Mouse (Mus musculus) heart, embryonic 15.5 days (tissue): ENCODE results near the gene Gpr4. TPM values are rescaled to one million over a fixed set of nuclear protein-coding genes. Genes with fewer than 3 reads are reported as not detected.

Experiments
- ATAC-seq: fragments of 200-750 bp; cut with Nextera tagmentation; replicated peaks from 2 replicates; pipeline ENCODE4 v1.8.0; 2017; ENCODE audit warnings: low read depth, moderate TSS enrichment; ENCODE audit not compliant: insufficient number of reproducible peaks, insufficient read depth, low FRiP score
- H3K27ac ChIP-seq: fragments of 300-500 bp; sonication (generic); 2 replicates; pipeline ENCODE4 v1.5.1; 2015; ENCODE audit warnings: mild to moderate bottlenecking, inconsistent platforms
- H3K27me3 ChIP-seq: fragments of 300-500 bp; sonication (generic); 2 replicates; pipeline ENCODE4 v1.6.1; 2015; ENCODE audit warnings: inconsistent platforms
- H3K36me3 ChIP-seq: fragments of 300-500 bp; sonication (generic); 2 replicates; pipeline ENCODE4 v1.6.1; 2015; ENCODE audit warnings: mild to moderate bottlenecking, inconsistent platforms
- H3K4me1 ChIP-seq: fragments of 300-500 bp; sonication (generic); replicated peaks from 2 replicates; pipeline ENCODE4 v1.6.1; 2015; ENCODE audit warnings: inconsistent platforms
- H3K4me2 ChIP-seq: fragments of 300-500 bp; sonication (generic); 2 replicates; pipeline ENCODE4 v1.6.1; 2015; ENCODE audit warnings: inconsistent platforms, mild to moderate bottlenecking, moderate library complexity
- H3K4me3 ChIP-seq: fragments of 300-500 bp; sonication (generic); 2 replicates; pipeline ENCODE4 v1.5.1; 2015; ENCODE audit warnings: mild to moderate bottlenecking, inconsistent platforms
- H3K9ac ChIP-seq: fragments of 300-500 bp; sonication (generic); 2 replicates; pipeline ENCODE4 v1.6.1; 2015; ENCODE audit warnings: mild to moderate bottlenecking, inconsistent platforms
- H3K9me3 ChIP-seq: fragments of 300-500 bp; sonication (generic); replicated peaks from 2 replicates; pipeline ENCODE4 v1.6.1; 2016; ENCODE audit warnings: inconsistent platforms
- WGBS: fragments of 180-500 bp; shearing (Covaris S2); methylation state at CpG from one replicate; pipeline ENCODE4 v1.1.7; 2015; ENCODE audit warnings: mixed read lengths; 5-methylcytosine and 5-hydroxymethylcytosine counted together
- polyA plus RNA-seq: library from polyadenylated mRNA; unstranded; fragments of >200 nt; fragmentation: Nextera tagmentation; extraction: Ambion mirVana; gene quantifications from 2 replicates; pipeline ENCODE4 v1.2.1, GENCODE M21; 2015

Gpr4 gene
- polyA plus RNA-seq, 1 experiment from 2014 or later, result 2.1 TPM

DNA sequence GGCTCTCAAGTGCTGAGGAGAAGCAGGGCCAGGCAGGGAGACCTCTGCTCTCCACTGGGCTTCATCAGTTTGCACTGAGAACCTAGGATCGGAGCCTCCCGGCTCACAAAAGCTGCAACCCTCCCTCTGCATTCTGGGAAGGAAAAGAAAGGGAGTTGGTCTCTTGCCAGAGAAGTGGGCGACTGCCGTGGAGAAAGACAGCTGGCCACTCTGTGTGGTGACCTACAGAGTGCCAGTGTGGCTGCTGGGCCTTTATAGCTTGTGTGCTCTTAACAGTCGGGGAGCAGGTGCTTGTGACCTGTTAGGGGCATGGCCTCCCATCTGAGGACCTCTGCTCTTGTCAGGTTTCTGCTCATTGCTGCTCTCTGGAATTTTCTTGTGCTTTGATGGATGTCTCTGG is 31.5 kb downstream of the Gpr4 start:
- H3K4me2 ChIP-seq, result no peak overlapping the region
- H3K9ac ChIP-seq, result no peak overlapping the region
- peaks cover 11% of the 10 kb centered on the region for H3K4me1 ChIP-seq
- no peak for ATAC-seq
- 55% methylated on average over 5 of the region's 5 CpGs for whole genome bisulfite sequencing
- H3K4me3 ChIP-seq, result no peak overlapping the region
- peaks cover 22% of the 10 kb centered on the region for H3K36me3 ChIP-seq
- no peak overlapping the region for H3K27ac ChIP-seq
- no peaks in the 10 kb centered on the region for H3K27me3 ChIP-seq
- H3K9me3 ChIP-seq, result no peaks in the 10 kb centered on the region

DNA sequence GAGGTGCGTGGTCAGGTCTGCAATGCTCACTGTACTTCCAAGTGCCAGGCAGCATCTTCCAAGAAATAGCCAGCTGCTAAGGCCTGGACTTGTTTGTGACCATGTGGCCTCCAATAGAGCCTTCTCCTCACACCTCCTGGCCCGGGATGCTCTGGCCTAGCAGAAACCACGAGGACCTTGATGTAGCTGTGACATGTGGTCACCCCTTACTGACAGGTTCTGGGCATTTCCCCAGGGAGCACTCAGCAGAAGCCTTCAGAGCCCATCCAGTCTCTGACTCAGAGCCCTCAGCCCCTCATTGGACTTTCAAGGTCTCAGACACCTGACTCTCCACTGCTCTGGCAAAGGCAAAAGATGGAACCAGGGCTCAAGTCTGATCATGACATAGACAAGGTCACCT is 32.7 kb downstream of the Gpr4 start:
- H3K4me3 ChIP-seq, result no peak overlapping the region
- H3K27me3 ChIP-seq, result no peaks in the 10 kb centered on the region
- no peak overlapping the region for H3K4me2 ChIP-seq
- H3K27ac ChIP-seq, result no peak overlapping the region
- no peak overlapping the region for H3K9ac ChIP-seq
- 60% methylated on average over 3 of the region's 3 CpGs for WGBS
- H3K4me1 ChIP-seq, result no peaks in the 10 kb centered on the region
- H3K9me3 ChIP-seq, result no peaks in the 10 kb centered on the region
- no peak for ATAC-seq
- peaks cover 22% of the 10 kb centered on the region for H3K36me3 ChIP-seq

DNA sequence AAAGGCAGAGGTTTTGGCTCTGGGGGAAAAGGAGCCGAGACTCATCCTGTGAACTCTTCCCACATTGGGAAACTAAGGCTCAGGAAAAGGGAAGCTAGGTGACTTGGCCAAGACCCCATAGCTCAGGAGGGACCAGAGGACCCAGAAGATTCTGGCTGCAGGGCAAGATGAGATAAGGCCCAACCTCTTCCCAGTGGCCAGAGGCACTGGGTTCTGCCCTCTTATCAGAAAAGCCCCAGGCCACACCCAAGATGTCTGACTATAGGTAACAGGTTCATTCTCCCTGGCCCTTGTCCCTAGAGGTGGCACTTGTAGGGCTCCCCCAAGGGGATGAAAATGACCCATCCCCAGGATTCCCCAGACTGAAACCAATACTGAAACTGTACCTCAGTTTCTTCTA is 34.5 kb downstream of the Gpr4 start:
- Histone ChIP-seq H3K9ac (no peak overlapping the region), H3K27ac (no peak overlapping the region), H3K4me1 (no peaks in the 10 kb centered on the region), H3K27me3 (no peaks in the 10 kb centered on the region), H3K9me3 (no peaks in the 10 kb centered on the region), H3K36me3 (peaks cover 22% of the 10 kb centered on the region), H3K4me3 (no peak overlapping the region), H3K4me2 (no peak overlapping the region)
- WGBS, result 87% methylated on average over 1 of the region's 1 CpGs
- ATAC-seq, result no peak

DNA sequence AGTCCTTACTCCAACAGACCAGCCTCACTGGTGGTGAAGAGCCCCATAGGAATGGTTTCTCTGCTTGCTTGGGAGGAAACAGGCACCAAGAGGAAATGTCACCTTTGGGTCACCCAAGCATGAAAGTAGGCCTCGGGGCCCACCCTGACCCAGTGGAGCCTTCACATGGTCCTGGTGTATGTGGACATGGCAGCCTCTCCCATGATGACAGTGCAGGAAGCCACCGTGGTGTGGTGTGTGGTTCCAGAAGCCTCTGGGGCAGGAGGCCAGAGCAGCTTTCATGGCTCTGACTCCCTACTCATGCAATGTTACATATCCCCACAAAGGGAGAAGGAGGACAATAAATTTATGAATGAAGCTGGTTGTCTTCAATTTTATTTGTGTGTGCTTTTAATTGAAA is 35.2 kb downstream of the Gpr4 start:
- Histone ChIP-seq H3K27me3 (no peaks in the 10 kb centered on the region), H3K4me1 (no peaks in the 10 kb centered on the region), H3K4me3 (no peak overlapping the region), H3K36me3 (peaks cover 22% of the 10 kb centered on the region), H3K27ac (no peak overlapping the region), H3K9me3 (no peaks in the 10 kb centered on the region), H3K4me2 (no peak overlapping the region), H3K9ac (no peak overlapping the region)
- 83% methylated on average over 2 of the region's 2 CpGs for WGBS
- ATAC-seq, result no peak

DNA sequence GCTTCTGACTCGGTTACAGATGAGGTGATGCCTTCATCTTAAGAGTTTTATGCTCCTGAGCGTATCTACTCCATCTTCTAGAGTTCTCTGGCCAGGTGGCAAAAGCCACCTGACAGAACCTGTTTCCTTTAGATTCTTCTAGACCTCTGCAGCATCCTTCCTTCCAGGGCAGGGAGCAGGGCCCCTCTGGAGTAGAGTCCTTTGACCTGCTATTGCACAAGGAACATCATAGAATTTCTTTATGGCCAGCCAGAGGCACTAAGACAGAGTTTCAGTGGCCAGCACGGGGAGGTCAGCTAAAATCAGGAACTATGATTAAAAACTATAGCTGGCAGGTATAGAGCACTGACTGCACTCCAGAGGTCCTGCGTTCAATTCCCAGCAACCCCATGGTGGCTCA is 39.7 kb downstream of the Gpr4 start:
- Histone ChIP-seq H3K27me3 (no peaks in the 10 kb centered on the region), H3K4me1 (no peaks in the 10 kb centered on the region), H3K27ac (no peak overlapping the region), H3K4me3 (no peak overlapping the region), H3K9me3 (no peaks in the 10 kb centered on the region), H3K9ac (no peak overlapping the region), H3K36me3 (peaks cover 27% of the 10 kb centered on the region), H3K4me2 (no peak overlapping the region)
- ATAC-seq, result no peak
- WGBS, result 83% methylated on average over 4 of the region's 4 CpGs

DNA sequence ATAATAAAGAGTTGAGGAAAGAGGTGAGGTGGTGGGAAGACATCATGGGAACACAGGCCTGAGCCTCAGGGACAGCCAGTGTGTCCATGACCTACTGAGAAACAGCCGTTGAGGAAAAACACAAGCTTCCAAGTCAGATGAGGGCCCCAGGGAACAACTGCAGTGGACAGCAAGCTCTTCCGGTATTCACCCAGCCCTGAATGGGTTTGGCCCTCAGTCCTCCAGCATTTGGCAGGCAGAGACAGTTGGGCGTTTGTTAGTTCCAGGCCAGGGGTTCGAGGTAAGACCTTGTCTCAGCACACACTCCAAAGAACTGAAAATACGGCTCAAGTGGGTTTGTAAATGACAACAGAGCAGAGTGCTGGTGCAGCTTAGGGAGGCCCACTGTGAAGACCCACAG is 41.1 kb downstream of the Gpr4 start:
- ATAC-seq, result no peak
- 0 out of 2 replicates have a peak overlapping the region, but pooled peaks have one; percentile 26 for H3K27ac ChIP-seq
- peaks cover 34% of the 10 kb centered on the region for H3K36me3 ChIP-seq
- H3K9ac ChIP-seq, result no peak overlapping the region
- H3K4me1 ChIP-seq, result 0 out of 2 replicates have a peak, but pooled peaks cover 3% of the 10 kb centered on the region
- no peak overlapping the region for H3K4me3 ChIP-seq
- no peaks in the 10 kb centered on the region for H3K9me3 ChIP-seq
- 55% methylated on average over 5 of the region's 5 CpGs for WGBS
- no peak overlapping the region for H3K4me2 ChIP-seq
- no peaks in the 10 kb centered on the region for H3K27me3 ChIP-seq

DNA sequence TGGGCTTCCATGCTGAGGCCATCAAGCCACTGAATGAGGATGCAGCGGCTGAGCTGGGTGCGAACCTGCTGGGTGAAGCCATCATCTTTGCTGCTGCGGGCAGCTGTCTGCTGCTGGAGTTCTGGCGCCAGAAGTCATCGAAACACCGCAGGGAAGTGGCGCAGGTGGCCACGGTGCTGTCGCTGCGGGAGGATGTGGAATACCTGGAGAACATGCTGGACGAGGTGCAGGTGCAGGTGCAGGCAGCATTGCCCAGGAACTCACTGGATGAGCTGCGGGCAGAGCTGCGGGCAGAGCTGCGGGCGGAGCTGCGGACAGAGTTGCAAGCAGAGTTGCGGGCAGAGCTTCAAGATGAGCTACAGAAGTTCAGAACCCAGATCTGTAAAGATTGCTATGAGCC is 43.1 kb downstream of the Gpr4 start:
- no peak overlapping the region for H3K4me3 ChIP-seq
- H3K9me3 ChIP-seq, result no peaks in the 10 kb centered on the region
- no peak overlapping the region for H3K4me2 ChIP-seq
- no peak overlapping the region for H3K9ac ChIP-seq
- H3K36me3 ChIP-seq, result peaks cover 53% of the 10 kb centered on the region
- 0 out of 2 replicates have a peak, but pooled peaks cover 3% of the 10 kb centered on the region for H3K4me1 ChIP-seq
- no peak overlapping the region for H3K27ac ChIP-seq
- no peak for ATAC-seq
- no peaks in the 10 kb centered on the region for H3K27me3 ChIP-seq
- 85% methylated on average over 17 of the region's 17 CpGs for WGBS

DNA sequence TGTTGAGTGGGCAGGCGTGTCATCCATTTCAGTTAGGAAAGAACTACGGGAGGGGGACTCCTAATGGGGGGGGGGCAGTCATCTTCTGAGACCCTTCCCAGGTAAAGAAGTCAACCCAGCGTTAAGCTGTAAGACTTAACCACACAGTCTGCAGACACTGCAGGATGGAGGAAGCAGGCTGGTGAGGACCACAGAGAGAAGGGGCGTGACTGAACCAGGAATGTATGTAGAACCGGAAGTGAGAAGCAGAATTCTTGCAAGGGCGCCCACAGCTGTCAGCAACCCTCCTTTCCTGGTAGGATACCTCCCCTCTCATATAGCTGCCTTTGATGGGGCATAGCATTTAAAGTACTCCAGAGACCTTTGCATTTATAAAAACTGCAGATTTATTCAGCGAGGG is 44.2 kb downstream of the Gpr4 start:
- H3K36me3 ChIP-seq, result peaks cover 63% of the 10 kb centered on the region
- H3K27ac ChIP-seq, result no peak overlapping the region
- no peak overlapping the region for H3K9ac ChIP-seq
- no peaks in the 10 kb centered on the region for H3K9me3 ChIP-seq
- no peak for ATAC-seq
- H3K4me3 ChIP-seq, result no peak overlapping the region
- no peak overlapping the region for H3K4me2 ChIP-seq
- 0 out of 2 replicates have a peak, but pooled peaks cover 3% of the 10 kb centered on the region for H3K4me1 ChIP-seq
- 79% methylated on average over 7 of the region's 7 CpGs for WGBS
- no peaks in the 10 kb centered on the region for H3K27me3 ChIP-seq

DNA sequence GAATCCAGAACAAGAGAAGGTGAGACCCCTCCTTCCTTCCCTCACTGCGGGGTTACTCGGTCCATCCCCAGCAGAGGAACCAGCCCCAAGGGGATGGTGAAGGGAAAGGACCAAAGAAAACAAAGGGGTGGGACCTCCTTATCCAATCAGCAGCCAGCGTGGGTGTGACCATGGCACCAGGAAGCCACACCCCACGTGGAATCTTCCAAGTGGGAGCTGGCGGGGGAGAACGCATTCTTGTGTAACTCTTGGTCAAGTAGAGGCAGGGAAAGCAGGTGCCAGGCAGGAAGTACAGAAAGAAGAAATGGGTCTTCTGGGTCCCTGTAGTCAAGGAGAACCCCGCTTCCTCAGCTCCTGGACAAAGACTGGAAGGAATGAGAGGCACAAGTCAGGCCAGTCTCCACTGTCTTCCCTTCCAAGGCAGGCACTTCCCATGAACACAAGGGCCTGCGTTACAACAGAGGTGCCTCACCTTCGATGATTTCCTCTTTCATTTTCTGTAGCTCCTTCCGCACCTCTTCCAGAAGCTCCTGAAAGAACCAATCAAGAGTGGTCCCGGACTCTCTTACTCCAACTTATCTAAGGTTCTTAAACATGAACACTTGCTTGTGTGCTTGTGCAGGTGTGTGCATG is 45.2 kb downstream of the Gpr4 start:
- WGBS, result 40% methylated on average over 11 of the region's 11 CpGs
- H3K4me3 ChIP-seq, result no peak overlapping the region
- no peak overlapping the region for H3K4me2 ChIP-seq
- peaks cover 72% of the 10 kb centered on the region for H3K36me3 ChIP-seq
- H3K27me3 ChIP-seq, result no peaks in the 10 kb centered on the region
- ATAC-seq, result peak; percentile 76
- H3K9ac ChIP-seq, result no peak overlapping the region
- no peak overlapping the region for H3K27ac ChIP-seq
- H3K9me3 ChIP-seq, result no peaks in the 10 kb centered on the region
- 0 out of 2 replicates have a peak, but pooled peaks cover 3% of the 10 kb centered on the region for H3K4me1 ChIP-seq

DNA sequence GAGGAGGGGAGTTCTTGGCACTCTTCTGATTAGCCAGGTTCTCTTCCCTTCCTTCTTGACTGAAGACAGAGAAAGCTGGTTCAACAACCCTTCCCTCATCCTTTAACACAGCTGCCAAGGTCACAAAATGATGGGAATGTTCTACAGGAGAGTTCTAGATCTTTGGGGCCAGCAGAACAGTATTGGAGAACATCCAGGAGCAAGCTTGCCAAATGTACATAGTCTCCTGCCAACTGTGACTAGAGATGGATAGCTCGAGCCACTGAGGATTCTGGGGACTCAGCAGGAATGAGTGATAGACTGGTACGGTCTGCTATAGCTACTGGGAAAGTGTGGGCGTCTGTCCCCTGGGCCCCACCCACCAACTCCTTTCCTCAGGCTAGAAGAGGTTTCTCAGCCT is 46.0 kb downstream of the Gpr4 start:
- 67% methylated on average over 3 of the region's 3 CpGs for WGBS
- peaks cover 79% of the 10 kb centered on the region for H3K36me3 ChIP-seq
- H3K27me3 ChIP-seq, result no peaks in the 10 kb centered on the region
- ATAC-seq, result no peak
- no peaks in the 10 kb centered on the region for H3K9me3 ChIP-seq
- H3K9ac ChIP-seq, result no peak overlapping the region
- H3K27ac ChIP-seq, result no peak overlapping the region
- H3K4me3 ChIP-seq, result no peak overlapping the region
- H3K4me2 ChIP-seq, result no peak overlapping the region
- 0 out of 2 replicates have a peak, but pooled peaks cover 3% of the 10 kb centered on the region for H3K4me1 ChIP-seq

DNA sequence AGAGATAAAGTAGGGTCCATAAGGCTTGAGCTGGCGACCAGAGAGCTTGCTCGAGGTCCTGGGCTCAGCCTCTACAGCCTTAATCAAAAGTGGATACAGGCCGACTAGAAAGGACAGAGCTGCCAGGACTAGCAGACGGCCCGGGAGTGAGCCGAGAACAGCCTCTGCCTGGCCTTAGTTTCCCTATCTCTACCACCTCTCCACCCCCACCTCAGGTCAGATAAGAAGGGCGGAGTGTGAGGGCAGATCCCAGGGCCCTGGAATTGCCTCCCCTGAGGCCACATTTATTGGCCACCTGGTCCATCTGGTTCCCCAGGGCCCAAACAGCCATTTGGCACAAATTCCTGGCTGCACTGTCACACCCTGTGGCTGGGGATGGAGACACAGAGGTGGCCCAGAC is 52.8 kb downstream of the Gpr4 start:
- Histone ChIP-seq H3K27ac (peak overlapping the region; percentile 2; the same call in 1 of the 2 replicates), H3K9ac (peak overlapping the region; percentile 2; the same call in 1 of the 2 replicates), H3K9me3 (no peaks in the 10 kb centered on the region), H3K36me3 (peaks cover 51% of the 10 kb centered on the region), H3K4me2 (no peak overlapping the region), H3K4me1 (peaks cover 56% of the 10 kb centered on the region), H3K4me3 (no peak overlapping the region), H3K27me3 (no peaks in the 10 kb centered on the region)
- WGBS, result 38% methylated on average over 7 of the region's 7 CpGs
- ATAC-seq, result no peak
